Mouse (Mus musculus): ENCODE measurements around the gene Gmfg.
A peak's percentile ranks its signal among the peaks of the same experiment; 100 is the strongest.

Gene Gmfg

GRCm38 (mm10) chr7:28440739-28441138, 3.5 kb downstream of the Gmfg start:
- no peak for DNase-seq

- DNase-seq = no peak
Observed at GRCm38 (mm10) chr7:28441776-28442485, 4.7 kb downstream of the Gmfg start.

GRCm38 (mm10) chr7:28442688-28443087, 5.4 kb downstream of the Gmfg start:
- DNase-seq = no peak

GRCm38 (mm10) chr7:28444344-28444974, 7.2 kb downstream of the Gmfg start:
- no peak for DNase-seq

- peak; percentile 87 for DNase-seq
Observed at GRCm38 (mm10) chr7:28446446-28446845, 9.2 kb downstream of the Gmfg start.

GRCm38 (mm10) chr7:28447101-28447830, 10.0 kb downstream of the Gmfg start:
- no peak for DNase-seq

GRCm38 (mm10) chr7:28447865-28448820, 10.9 kb downstream of the Gmfg start:
- no peak for DNase-seq

- DNase-seq = peak; percentile 48
Observed at GRCm38 (mm10) chr7:28451531-28452360, 14.5 kb downstream of the Gmfg start, which contains the start of gene Lrfn1. Lrfn1 (plus strand) TSS chr7:28451980.

GRCm38 (mm10) chr7:28452361-28453005, 15.2 kb downstream of the Gmfg start:
- no peak for DNase-seq

- DNase-seq = no peak
Observed at GRCm38 (mm10) chr7:28460361-28460760, 23.1 kb downstream of the Gmfg start.

GRCm38 (mm10) chr7:28462769-28463168, 25.5 kb downstream of the Gmfg start:
- DNase-seq = no peak

- peak; percentile 85 for DNase-seq
Observed at GRCm38 (mm10) chr7:28464416-28465212, 27.4 kb downstream of the Gmfg start.

GRCm38 (mm10) chr7:28466721-28467212, 29.5 kb downstream of the Gmfg start:
- no peak for DNase-seq

GRCm38 (mm10) chr7:28467213-28467751, 30.0 kb downstream of the Gmfg start:
- DNase-seq = no peak

- DNase-seq = no peak
Observed at GRCm38 (mm10) chr7:28476191-28476590, 38.9 kb downstream of the Gmfg start.

- no peak for DNase-seq
Observed at GRCm38 (mm10) chr7:28477363-28477762, 40.1 kb downstream of the Gmfg start.

GRCm38 (mm10) chr7:28478854-28479253, 41.6 kb downstream of the Gmfg start:
- DNase-seq = no peak

GRCm38 (mm10) chr7:28482854-28483253, 45.6 kb downstream of the Gmfg start:
- no peak for DNase-seq

GRCm38 (mm10) chr7:28484192-28484591, 46.9 kb downstream of the Gmfg start:
- DNase-seq = no peak

GRCm38 (mm10) chr7:28488030-28488491, 50.8 kb downstream of the Gmfg start:
- DNase-seq = no peak

Data from cerebellum, adult 8-10 months (tissue).